31 mouse cellular contexts compared by ENCODE assay signal in the genomic region with DNA sequence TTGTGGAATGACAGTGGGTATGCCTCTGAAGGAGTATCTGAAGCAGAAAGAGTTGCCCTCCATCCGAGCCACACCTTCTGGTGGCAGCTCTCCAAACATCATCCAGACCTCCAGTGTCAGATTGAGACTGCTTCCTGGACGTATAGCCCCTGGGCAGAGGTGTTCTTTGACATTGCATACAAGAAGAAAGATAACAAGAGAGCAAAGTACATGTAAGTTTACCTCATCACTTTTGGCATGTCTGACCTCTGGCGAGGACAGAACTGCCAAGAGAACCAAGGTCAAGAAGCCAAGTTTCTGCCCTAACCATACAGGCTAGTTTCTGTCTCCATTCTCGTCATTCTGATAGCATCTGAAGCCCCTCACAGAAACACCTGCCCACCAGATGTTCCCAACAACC.
"Had no signal": no experiment of that assay in that cellular context is flagged by ENCODE, and none has a peak within 500 bp of the region (broad histone marks: within the 10 kb centered on the region; RNA-seq: fewer than 3 reads in every experiment).

No protein-coding gene starts in this region.

- ATAC-seq: liver, postnatal 0 days; lung, postnatal 0 days; midbrain, embryonic 13.5 days; midbrain, embryonic 15.5 days; midbrain, embryonic 16.5 days had no signal

- H3K27me3 ChIP-seq: limb, embryonic 12.5 days; limb, embryonic 13.5 days; limb, embryonic 15.5 days; liver, embryonic 13.5 days; liver, embryonic 15.5 days; lung, embryonic 15.5 days; megakaryocyte, embryonic 14.5 days; midbrain, embryonic 12.5 days; midbrain, embryonic 13.5 days; midbrain, embryonic 15.5 days; neural tube, embryonic 12.5 days had no signal

- H3K9me3 ChIP-seq: limb, embryonic 10.5 days; limb, embryonic 12.5 days; limb, embryonic 13.5 days; limb, embryonic 15.5 days; liver, embryonic 13.5 days; liver, embryonic 15.5 days; lung, embryonic 15.5 days; megakaryocyte, embryonic 14.5 days; midbrain, embryonic 10.5 days; midbrain, embryonic 12.5 days; midbrain, embryonic 13.5 days; midbrain, embryonic 15.5 days; neural tube, embryonic 12.5 days had no signal

- H3K4me3 ChIP-seq: limb, embryonic 10.5 days; limb, embryonic 12.5 days; limb, embryonic 13.5 days; limb, embryonic 15.5 days; liver, embryonic 13.5 days; liver, embryonic 15.5 days; lung, embryonic 15.5 days; megakaryocyte, embryonic 14.5 days; midbrain, embryonic 10.5 days; midbrain, embryonic 12.5 days; midbrain, embryonic 13.5 days; midbrain, embryonic 15.5 days; myocyte; neural tube, embryonic 12.5 days had no signal

- DNase-seq: left cerebral cortex, postnatal 4 days; liver; liver, embryonic 13.5 days; liver, postnatal 0 days; lung, adult 18-20 months; lung, adult 2 months; lung, embryonic 14.5 days; lung, postnatal 10 days; lung, postnatal 14 days; lung, postnatal 36 days; lung, postnatal 4 days; midbrain, embryonic 14.5 days had no signal

- H3K27ac ChIP-seq: limb, embryonic 10.5 days; limb, embryonic 12.5 days; limb, embryonic 13.5 days; limb, embryonic 15.5 days; liver, embryonic 13.5 days; liver, embryonic 14.5 days; liver, embryonic 15.5 days; lung, embryonic 15.5 days; macrophage; midbrain, embryonic 10.5 days; midbrain, embryonic 12.5 days; midbrain, embryonic 13.5 days; midbrain, embryonic 15.5 days; neural tube, embryonic 12.5 days had no signal

- H3K4me1 ChIP-seq: limb, embryonic 10.5 days; limb, embryonic 12.5 days; limb, embryonic 13.5 days; limb, embryonic 15.5 days; liver, embryonic 13.5 days; liver, embryonic 15.5 days; lung, embryonic 15.5 days; megakaryocyte, embryonic 14.5 days; midbrain, embryonic 10.5 days; midbrain, embryonic 12.5 days; midbrain, embryonic 13.5 days; midbrain, embryonic 15.5 days; neural tube, embryonic 12.5 days had no signal

- H3K4me2 ChIP-seq: limb, embryonic 12.5 days; limb, embryonic 13.5 days; limb, embryonic 15.5 days; liver, embryonic 11.5 days; liver, embryonic 13.5 days; liver, embryonic 15.5 days; lung, embryonic 14.5 days; lung, embryonic 15.5 days; midbrain, embryonic 11.5 days; midbrain, embryonic 12.5 days; midbrain, embryonic 13.5 days; midbrain, embryonic 15.5 days; neural tube, embryonic 12.5 days had no signal

- H3K9ac ChIP-seq: limb, embryonic 12.5 days; limb, embryonic 13.5 days; limb, embryonic 15.5 days; liver, embryonic 13.5 days; liver, embryonic 14.5 days; liver, embryonic 15.5 days; liver, postnatal 0 days; lung, embryonic 14.5 days; lung, embryonic 15.5 days; midbrain, embryonic 12.5 days; midbrain, embryonic 13.5 days; midbrain, embryonic 15.5 days; neural tube, embryonic 12.5 days had no signal

- H3K36me3 ChIP-seq: limb, embryonic 10.5 days; limb, embryonic 12.5 days; limb, embryonic 13.5 days; limb, embryonic 15.5 days; liver, embryonic 13.5 days; liver, embryonic 15.5 days; lung, embryonic 15.5 days; midbrain, embryonic 10.5 days; midbrain, embryonic 12.5 days; midbrain, embryonic 13.5 days; midbrain, embryonic 15.5 days; neural tube, embryonic 12.5 days had no signal
